Mouse (Mus musculus): ENCODE measurements around the gene Map3k14. TPM values are rescaled to one million over a fixed set of nuclear protein-coding genes. Genes with fewer than 3 reads are reported as not detected.

The Map3k14 gene
- polyA plus RNA-seq, 1 experiment from 2014 or later = 4.3 TPM

DNA sequence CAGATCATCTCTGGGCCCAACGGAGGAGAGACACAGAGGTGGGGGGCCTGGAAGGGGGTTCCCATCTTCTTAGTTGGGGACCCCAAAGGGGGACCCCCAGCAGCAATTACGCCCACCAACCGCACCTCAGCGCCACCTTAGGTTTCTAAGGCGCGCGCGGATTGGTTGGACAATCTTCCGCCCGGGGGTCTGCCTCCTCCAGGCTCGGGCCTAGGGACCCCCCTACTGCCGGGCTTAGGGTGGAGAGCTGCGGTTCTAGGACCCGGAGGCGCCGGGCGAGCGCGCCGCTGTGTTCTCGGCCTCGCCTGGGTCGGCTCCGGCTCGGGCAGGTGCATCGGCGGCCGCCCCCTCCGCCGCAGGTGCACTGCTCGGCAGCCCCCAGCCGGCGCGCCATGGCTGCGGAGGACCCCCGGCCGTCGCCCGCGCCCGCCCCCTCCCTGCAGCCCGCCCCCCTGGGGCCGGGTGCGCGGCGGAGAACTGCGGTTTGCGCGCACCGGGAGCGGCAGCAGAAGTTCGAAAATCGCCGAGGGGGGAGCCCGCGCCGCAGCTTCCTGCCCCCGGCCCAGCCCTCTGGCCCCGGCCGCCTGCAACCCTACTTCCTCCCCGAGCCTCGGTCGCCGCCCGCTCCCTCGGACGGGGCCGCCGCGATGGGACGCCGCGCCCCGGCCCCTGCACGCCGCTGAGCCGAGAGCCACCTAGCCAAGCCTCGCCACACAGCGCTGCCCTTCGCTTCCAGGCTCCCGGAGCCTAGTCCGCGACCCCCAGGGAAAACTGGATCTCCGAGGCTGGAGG lies 96.6 kb downstream of the Map3k14 start, which contains the start of gene Fmnl1:
Gene Fmnl1, plus strand, starts transcription at position 614 of the 792 bp plus-strand sequence.
- no peaks in the 10 kb centered on the region for H3K36me3 ChIP-seq
- H3K4me1 ChIP-seq = peaks cover 11% of the 10 kb centered on the region
- peak within 1 kb of the TSS; percentile 52 for H3K4me3 ChIP-seq
- peak within 1 kb of the TSS; percentile 96 for H3K4me2 ChIP-seq
- H3K27me3 ChIP-seq = peaks cover 56% of the 10 kb centered on the region
- H3K9ac ChIP-seq = peak within 1 kb of the TSS; percentile 40
- no peak for ATAC-seq (ENCODE audit: insufficient number of reproducible peaks, low FRiP score, low TSS enrichment, low read depth)
- H3K9me3 ChIP-seq = no peaks in the 10 kb centered on the region
- 1% methylated on average over 56 of the region's 84 CpGs for WGBS
- no peak within 1 kb of the TSS for H3K27ac ChIP-seq

DNA sequence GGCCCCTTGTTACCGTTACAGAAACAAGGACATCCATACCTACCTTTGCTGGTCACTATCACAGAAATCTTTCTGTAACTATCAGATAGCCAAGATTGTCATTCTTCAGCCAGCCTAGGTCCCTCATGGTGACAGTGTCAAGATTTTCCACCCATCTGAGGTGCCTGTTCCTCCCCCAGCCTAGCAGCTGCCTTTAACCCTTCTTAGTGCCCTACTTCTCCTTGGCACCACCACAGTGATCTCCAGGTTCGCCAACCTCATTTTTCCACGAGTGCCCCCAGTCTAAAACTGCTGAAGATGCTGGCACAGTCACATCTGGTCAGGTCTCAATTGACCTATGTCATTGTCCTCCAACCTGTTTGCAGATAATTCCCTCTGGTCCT lies 97.2 kb downstream of the Map3k14 start:
- Histone ChIP-seq H3K4me1 (peaks cover 11% of the 10 kb centered on the region), H3K27me3 (peaks cover 56% of the 10 kb centered on the region), H3K27ac (no peak overlapping the region), H3K36me3 (no peaks in the 10 kb centered on the region), H3K4me2 (peak overlapping the region; percentile 96; the same call in 1 of the 2 replicates), H3K9me3 (no peaks in the 10 kb centered on the region), H3K9ac (no peak overlapping the region), H3K4me3 (peak overlapping the region; percentile 52)
- WGBS = 44% methylated on average over 3 of the region's 3 CpGs
- ATAC-seq (ENCODE audit: insufficient number of reproducible peaks, low FRiP score, low TSS enrichment, low read depth) = no peak

Other genes starting within 250 kb of the Map3k14 start
- 47.6 and 54.0 TPM in 2 replicates for gene Nmt1, start 239.3 kb downstream of the Map3k14 start, polyA plus RNA-seq (2015; fragmentation: Nextera tagmentation; extraction: Ambion mirVana)
- gene Dcakd, start 239.1 kb downstream of the Map3k14 start, polyA plus RNA-seq (2015; fragmentation: Nextera tagmentation; extraction: Ambion mirVana) = 129 and 136 TPM in 2 replicates
- gene Plcd3, start 165.8 kb downstream of the Map3k14 start, polyA plus RNA-seq (2015; fragmentation: Nextera tagmentation; extraction: Ambion mirVana) = 6.5 and 7.6 TPM in 2 replicates
- 27.8 and 34.6 TPM in 2 replicates for gene Acbd4, start 165.8 kb downstream of the Map3k14 start, polyA plus RNA-seq (2015; fragmentation: Nextera tagmentation; extraction: Ambion mirVana)
- 5.0 and 5.8 TPM in 2 replicates for gene Hexim1, start 151.2 kb downstream of the Map3k14 start, polyA plus RNA-seq (2015; fragmentation: Nextera tagmentation; extraction: Ambion mirVana)
- gene Hexim2, start 135.0 kb downstream of the Map3k14 start, polyA plus RNA-seq (2015; fragmentation: Nextera tagmentation; extraction: Ambion mirVana) = 11.7 and 12.2 TPM in 2 replicates
- gene Fmnl1, start 96.4 kb downstream of the Map3k14 start, polyA plus RNA-seq (2015; fragmentation: Nextera tagmentation; extraction: Ambion mirVana) = 2.4 and 3.0 TPM in 2 replicates
- 0.67 and 1.0 TPM in 2 replicates for gene 1700023F06Rik, start 58.9 kb downstream of the Map3k14 start, polyA plus RNA-seq (2015; fragmentation: Nextera tagmentation; extraction: Ambion mirVana)
- gene Spata32, start 49.0 kb downstream of the Map3k14 start, polyA plus RNA-seq (2015; fragmentation: Nextera tagmentation; extraction: Ambion mirVana) = not detected in 2 replicates
- 11.7 and 14.0 TPM in 2 replicates for gene Arhgap27, start 96.2 kb upstream of the Map3k14 start, polyA plus RNA-seq (2015; fragmentation: Nextera tagmentation; extraction: Ambion mirVana)
- 8.4 and 8.6 TPM in 2 replicates for gene Plekhm1, start 145.2 kb upstream of the Map3k14 start, polyA plus RNA-seq (2015; fragmentation: Nextera tagmentation; extraction: Ambion mirVana)
- gene Lrrc37a, start 237.1 kb upstream of the Map3k14 start, polyA plus RNA-seq (2015; fragmentation: Nextera tagmentation; extraction: Ambion mirVana) = not detected in 2 replicates

Measured in limb, embryonic 15.5 days (tissue).